Mouse (Mus musculus) stomach, adult 2 months (tissue): Measurements from ENCODE around the gene Rrp9. TPM values are rescaled to one million over a fixed set of nuclear protein-coding genes. Genes with fewer than 3 reads are reported as not detected.

ENCODE experiments used
- polyA plus RNA-seq: library from polyadenylated mRNA; depleted of rRNA; stranded (reverse); fragments of >200 nt; gene quantifications from 2 replicates; pipeline ENCODE4 v1.2.3, GENCODE M21; 2012; rRNA removed

Rrp9 gene
- 14.1 and 17.0 TPM in 2 replicates for polyA plus RNA-seq

GRCm38 (mm10) chr9:106475663-106476001, at the start of gene Rrp9:
Rrp9 (plus strand) TSS chr9:106475963.

GRCm38 (mm10) chr9:106429221-106430014, 46.3 kb upstream of the Rrp9 start, which contains the start of gene Rpl29:
Rpl29 (plus strand) TSS chr9:106429454.

GRCm38 (mm10) chr9:106447348-106447747, 28.4 kb upstream of the Rrp9 start, which contains the start of the genes Abhd14b and Abhd14a:
Abhd14b (plus strand) TSS chr9:106447459.
Abhd14a (minus strand) TSS chr9:106447678.

GRCm38 (mm10) chr9:106453271-106454070, 22.3 kb upstream of the Rrp9 start, which contains the start of gene Pcbp4:
Pcbp4 (plus strand) TSS chr9:106453291.

GRCm38 (mm10) chr9:106465571-106466200, 10.1 kb upstream of the Rrp9 start, which contains the start of gene Gpr62:
Gpr62 (minus strand) TSS chr9:106465938.

GRCm38 (mm10) chr9:106476924-106477484, 1.2 kb downstream of the Rrp9 start, which contains the start of gene Parp3:
Parp3 (minus strand) TSS chr9:106476949.

GRCm38 (mm10) chr9:106499667-106500066, 23.9 kb downstream of the Rrp9 start, which contains the start of gene Iqcf1:
Iqcf1 (plus strand) TSS chr9:106499967.

GRCm38 (mm10) chr9:106514273-106514672, 38.5 kb downstream of the Rrp9 start, which contains the start of gene Iqcf5:
Iqcf5 (plus strand) TSS chr9:106514573.

Other genes with a start within 250 kb of the Rrp9 start
- 82.5 and 83.4 TPM in 2 replicates for gene Alas1, start 227.3 kb upstream of the Rrp9 start, polyA plus RNA-seq
- gene Poc1a, start 194.9 kb upstream of the Rrp9 start, polyA plus RNA-seq = 6.4 TPM in 2 replicates
- gene Dusp7, start 107.3 kb upstream of the Rrp9 start, polyA plus RNA-seq = 34.0 and 34.3 TPM in 2 replicates
- gene Rpl29, start 46.5 kb upstream of the Rrp9 start, polyA plus RNA-seq = 172 and 188 TPM in 2 replicates
- gene Acy1, start 37.6 kb upstream of the Rrp9 start, polyA plus RNA-seq = 12.3 and 15.9 TPM in 2 replicates
- 59.6 and 68.4 TPM in 2 replicates for gene Abhd14b, start 28.5 kb upstream of the Rrp9 start, polyA plus RNA-seq
- 11.9 and 16.1 TPM in 2 replicates for gene Abhd14a, start 28.3 kb upstream of the Rrp9 start, polyA plus RNA-seq
- gene Pcbp4, start 22.7 kb upstream of the Rrp9 start, polyA plus RNA-seq = 37.0 and 40.1 TPM in 2 replicates
- gene Gpr62, start 10.0 kb upstream of the Rrp9 start, polyA plus RNA-seq = 0.19 and 0.33 TPM in 2 replicates
- gene Parp3, start 986 bp downstream of the Rrp9 start, polyA plus RNA-seq = 19.1 and 26.3 TPM in 2 replicates
- gene Iqcf1, start 24.0 kb downstream of the Rrp9 start, polyA plus RNA-seq = not detected in 2 replicates
- not detected in 2 replicates for gene Iqcf5, start 38.6 kb downstream of the Rrp9 start, polyA plus RNA-seq
- not detected in 2 replicates for gene Iqcf3, start 85.7 kb downstream of the Rrp9 start, polyA plus RNA-seq
- gene Iqcf4, start 95.0 kb downstream of the Rrp9 start, polyA plus RNA-seq = not detected in 2 replicates
- not detected in 2 replicates for gene Iqcf6, start 150.6 kb downstream of the Rrp9 start, polyA plus RNA-seq
- gene Grm2, start 180.1 kb downstream of the Rrp9 start, polyA plus RNA-seq = not detected in 2 replicates
- 61.4 and 82.8 TPM in 2 replicates for gene Tex264, start 210.0 kb downstream of the Rrp9 start, polyA plus RNA-seq